Mouse (Mus musculus) kidney, adult 2 months (tissue): ENCODE results near the gene Epc2. TPM values are rescaled to one million over a fixed set of nuclear protein-coding genes. Genes with fewer than 3 reads are reported as not detected.

Experiments
- DNase-seq: peaks from one replicate; pipeline ENCODE4 v3.0.0; 2021
- H3K27ac ChIP-seq: fragments of 200-500 bp; 2 replicates; pipeline ENCODE4 v1.5.1; 2012; ENCODE audit warnings: low read depth, low read length, control low read depth, inconsistent platforms; ENCODE audit not compliant: insufficient read depth
- H3K27me3 ChIP-seq: fragments of 200-500 bp; replicated peaks from 2 replicates; pipeline ENCODE4 v1.6.1; 2012; ENCODE audit warnings: mild to moderate bottlenecking, moderate library complexity, low read length, inconsistent platforms; ENCODE audit not compliant: control insufficient read depth, insufficient read depth
- H3K36me3 ChIP-seq: fragments of 200-500 bp; 2 replicates; pipeline ENCODE4 v1.6.1; 2012; ENCODE audit warnings: mild to moderate bottlenecking, moderate library complexity, low read length, inconsistent platforms; ENCODE audit not compliant: control insufficient read depth, insufficient read depth
- H3K4me1 ChIP-seq: fragments of 200-500 bp; 2 replicates; pipeline ENCODE4 v1.6.1; 2011; ENCODE audit warnings: low read length; ENCODE audit not compliant: control insufficient read depth, insufficient read depth
- H3K4me3 ChIP-seq: fragments of 200-500 bp; 2 replicates; pipeline ENCODE4 v1.5.1; 2011; ENCODE audit warnings: mild to moderate bottlenecking, low read depth, low read length, control low read depth; ENCODE audit not compliant: insufficient read depth
- CTCF ChIP-seq: fragments of 200-500 bp; conservative IDR thresholded peaks from 2 replicates; pipeline ENCODE4 v1.5.1; 2011; ENCODE audit warnings: low read depth, mild to moderate bottlenecking, control low read depth, low read length, moderate library complexity, mixed read lengths; ENCODE audit not compliant: insufficient read depth, insufficient read length
- POLR2A ChIP-seq: fragments of 200-500 bp; IDR thresholded peaks from one replicate; pipeline ENCODE4 v1.6.1; 2011; ENCODE audit warnings: low read depth, low read length, control low read depth
- WGBS: fragments of 180-500 bp; shearing (Covaris S2); methylation state at CpG from one replicate; pipeline ENCODE4 v1.1.7; 2018; 5-methylcytosine and 5-hydroxymethylcytosine counted together
- polyA plus RNA-seq: library from polyadenylated mRNA; depleted of rRNA; stranded (reverse); fragments of >200 nt; gene quantifications from 2 replicates; pipeline ENCODE4 v1.2.3, GENCODE M21; 2012; rRNA removed

Gene Epc2
- polyA plus RNA-seq, 1 experiment: 6.0 TPM

- Histone ChIP-seq H3K27me3 (no peaks in the 10 kb centered on the region), H3K36me3 (no peaks in the 10 kb centered on the region), H3K27ac (no peak overlapping the region), H3K4me1 (no peaks in the 10 kb centered on the region), H3K4me3 (no peak overlapping the region)
- no peak for DNase-seq
- TF ChIP-seq POLR2A (no peak), CTCF (no peak)
Observed at GRCm38 (mm10) chr2:49592926-49593325, 141.6 kb downstream of the Epc2 start.

- H3K27ac ChIP-seq: no peak overlapping the region
- H3K4me1 ChIP-seq: no peaks in the 10 kb centered on the region
- WGBS: 69% methylated on average over 7 of the region's 7 CpGs
- DNase-seq: no peak
- H3K27me3 ChIP-seq: no peaks in the 10 kb centered on the region
- no peaks in the 10 kb centered on the region for H3K36me3 ChIP-seq
- TF ChIP-seq CTCF (no peak), POLR2A (no peak)
- H3K4me3 ChIP-seq: no peak overlapping the region
Observed at GRCm38 (mm10) chr2:49594886-49595285, 143.6 kb downstream of the Epc2 start.

- H3K27me3 ChIP-seq: no peaks in the 10 kb centered on the region
- 79% methylated on average over 3 of the region's 3 CpGs for WGBS
- TF ChIP-seq POLR2A: no peak
- no peak overlapping the region for H3K27ac ChIP-seq
- no peaks in the 10 kb centered on the region for H3K36me3 ChIP-seq
- H3K4me3 ChIP-seq: no peak overlapping the region
- no peak for DNase-seq
- no peaks in the 10 kb centered on the region for H3K4me1 ChIP-seq
Observed at GRCm38 (mm10) chr2:49596318-49596717, 145.0 kb downstream of the Epc2 start.

GRCm38 (mm10) chr2:49600021-49600681 lies 148.9 kb downstream of the Epc2 start:
- TF ChIP-seq POLR2A: no peak
- TF ChIP-seq CTCF: no peak
- no peak overlapping the region for H3K4me3 ChIP-seq
- no peaks in the 10 kb centered on the region for H3K4me1 ChIP-seq
- no peaks in the 10 kb centered on the region for H3K27me3 ChIP-seq
- peak; percentile 15 for DNase-seq
- H3K27ac ChIP-seq: no peak overlapping the region
- H3K36me3 ChIP-seq: no peaks in the 10 kb centered on the region
- 60% methylated on average over 7 of the region's 7 CpGs for WGBS

Other genes starting within 250 kb of the Epc2 start
- 0.45 and 0.58 TPM in 2 replicates for gene Kif5c, start 167.8 kb downstream of the Epc2 start, polyA plus RNA-seq